In the genomic region with DNA sequence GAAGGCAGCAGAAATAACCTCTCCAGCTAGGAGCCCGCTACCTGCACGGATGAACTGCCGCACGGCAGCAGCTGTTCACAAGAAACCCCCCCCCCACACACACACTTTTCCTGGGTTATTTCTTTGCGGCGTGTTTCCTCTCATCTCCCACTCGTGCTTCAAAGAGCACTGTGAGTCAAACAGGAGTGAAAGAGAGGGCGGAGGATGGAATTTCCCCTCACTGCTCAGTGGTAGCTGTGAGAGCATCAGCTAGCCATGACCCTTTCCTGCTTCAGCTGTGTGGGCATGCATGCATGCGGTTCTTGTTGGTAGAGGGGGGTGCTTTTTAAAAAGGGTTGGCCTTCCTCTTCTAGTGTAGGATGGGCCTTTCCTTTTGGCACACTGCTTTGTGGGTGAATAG, we compare ENCODE assay signal across 15 mouse cellular contexts.
"Had no signal": no experiment of that assay in that cellular context is flagged by ENCODE, and none has a peak within 500 bp of the region (broad histone marks: within the 10 kb centered on the region; RNA-seq: fewer than 3 reads in every experiment).

No protein-coding gene starts in this region.

- H3K9me3 ChIP-seq: kidney, embryonic 15.5 days; limb, embryonic 15.5 days; liver, embryonic 12.5 days; midbrain, embryonic 10.5 days; midbrain, embryonic 15.5 days; neural tube, embryonic 12.5 days had no signal

- H3K9ac ChIP-seq: kidney, embryonic 15.5 days; limb, embryonic 15.5 days; liver, embryonic 12.5 days; lung, embryonic 14.5 days; midbrain, embryonic 15.5 days; neural tube, embryonic 12.5 days had no signal

- H3K27ac ChIP-seq: kidney, embryonic 15.5 days; limb, embryonic 15.5 days; liver, embryonic 12.5 days; midbrain, embryonic 10.5 days; midbrain, embryonic 15.5 days; neural tube, embryonic 12.5 days had no signal

- H3K4me2 ChIP-seq: kidney, embryonic 15.5 days; limb, embryonic 15.5 days; liver, embryonic 12.5 days; lung, embryonic 14.5 days; midbrain, embryonic 15.5 days; neural tube, embryonic 12.5 days had no signal

- H3K4me3 ChIP-seq: kidney, embryonic 15.5 days; limb, embryonic 15.5 days; liver, embryonic 12.5 days; midbrain, embryonic 10.5 days; midbrain, embryonic 15.5 days; neural tube, embryonic 12.5 days had no signal

- ATAC-seq: liver, embryonic 12.5 days; midbrain, embryonic 15.5 days had no signal

- H3K27me3 ChIP-seq: kidney, embryonic 15.5 days; limb, embryonic 15.5 days; liver, embryonic 12.5 days; midbrain, embryonic 15.5 days; neural tube, embryonic 12.5 days had no signal

- H3K4me1 ChIP-seq: limb, embryonic 15.5 days; midbrain, embryonic 10.5 days; midbrain, embryonic 15.5 days; neural tube, embryonic 12.5 days had no signal

- DNase-seq: kidney, postnatal 14 days; layer of hippocampus, postnatal 36 days; lung, embryonic 14.5 days; lung, postnatal 10 days; lung, postnatal 4 days; retina, postnatal 1 day; right cerebral cortex, postnatal 4 days; spleen, adult 18-20 months; thymus, postnatal 36 days had no signal
